Mouse (Mus musculus) ovary, postnatal 14 days (tissue): Measurements from ENCODE around the gene Ms4a10.

Source experiments
- DNase-seq: peaks from one replicate; pipeline ENCODE4 v3.0.0; 2022; ENCODE audit warnings: low spot score

Ms4a10 gene

DNA sequence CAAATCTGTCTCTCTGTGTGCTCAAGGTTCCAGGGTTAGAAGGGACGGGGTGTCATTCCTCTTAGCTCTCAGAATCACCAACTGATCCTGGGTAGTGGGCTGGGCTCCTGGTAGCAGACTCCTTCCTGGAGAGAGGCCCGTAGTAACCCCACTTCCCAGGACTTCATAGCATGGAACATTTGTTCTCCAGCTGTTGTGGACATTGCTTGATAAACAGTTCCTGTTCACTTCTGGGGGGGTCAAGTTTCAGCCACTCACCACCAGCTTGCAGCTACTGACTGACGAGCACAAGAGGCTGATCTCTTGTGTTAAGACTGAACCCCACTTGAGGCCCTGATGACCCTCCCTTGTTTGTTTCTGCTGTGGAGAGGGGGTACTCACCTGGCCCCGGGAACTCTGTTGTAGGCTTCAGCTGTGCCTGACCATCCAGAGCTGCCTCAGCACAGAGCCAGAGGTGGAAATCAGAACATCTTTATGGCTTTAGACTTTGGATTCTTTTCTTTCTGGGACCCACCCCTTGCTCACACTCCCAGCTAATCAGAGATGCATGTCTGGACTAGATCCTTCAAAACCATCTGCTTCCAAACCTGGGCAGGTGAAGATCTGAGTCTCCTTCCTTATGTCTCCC is at the start of gene Ms4a10:
TSS of gene Ms4a10 (minus strand) at position 433 of the 628 bp plus-strand sequence.
- DNase-seq = no peak

DNA sequence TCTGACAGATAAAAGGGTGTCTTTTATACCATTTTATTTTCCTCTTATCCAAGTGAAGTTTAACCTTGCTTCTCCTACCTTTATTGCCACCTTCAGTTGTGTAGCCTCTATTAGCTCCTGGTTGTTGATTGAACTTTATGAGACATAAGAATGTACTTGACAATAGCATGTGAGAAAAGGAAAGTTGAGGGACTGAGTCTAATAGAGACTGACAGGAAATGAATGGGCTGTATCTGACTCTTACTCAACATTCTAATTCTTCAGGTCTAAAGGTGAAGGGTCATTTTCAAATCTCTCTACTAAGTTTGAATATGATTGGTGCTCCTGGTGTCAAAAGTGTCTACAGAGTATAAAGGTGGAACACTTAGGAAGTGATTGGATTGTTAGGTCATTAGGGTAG is 47.9 kb upstream of the Ms4a10 start:
- no peak for DNase-seq

DNA sequence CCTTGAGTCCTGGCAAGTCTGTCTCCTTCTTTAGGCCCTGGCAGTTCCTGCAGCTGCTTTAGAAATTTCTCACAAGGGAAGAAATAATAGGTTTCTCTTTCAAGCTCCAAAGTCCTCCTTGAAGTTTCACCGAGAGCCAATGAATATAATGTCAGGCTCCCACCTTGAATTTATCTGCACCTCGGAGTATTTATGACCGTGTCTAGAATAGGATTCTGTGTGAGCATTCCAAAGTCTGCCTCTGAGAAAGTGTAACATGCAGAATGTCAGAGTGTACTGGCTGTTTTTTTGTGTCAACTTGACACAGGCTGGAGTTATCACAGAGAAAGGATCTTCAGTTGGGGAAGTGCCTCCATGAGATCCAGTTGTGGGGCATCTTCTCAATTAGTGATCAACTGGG is 43.4 kb upstream of the Ms4a10 start, which contains the start of gene Ms4a18:
TSS of gene Ms4a18 (minus strand) at position 141 of the 400 bp plus-strand sequence.
- DNase-seq = no peak

DNA sequence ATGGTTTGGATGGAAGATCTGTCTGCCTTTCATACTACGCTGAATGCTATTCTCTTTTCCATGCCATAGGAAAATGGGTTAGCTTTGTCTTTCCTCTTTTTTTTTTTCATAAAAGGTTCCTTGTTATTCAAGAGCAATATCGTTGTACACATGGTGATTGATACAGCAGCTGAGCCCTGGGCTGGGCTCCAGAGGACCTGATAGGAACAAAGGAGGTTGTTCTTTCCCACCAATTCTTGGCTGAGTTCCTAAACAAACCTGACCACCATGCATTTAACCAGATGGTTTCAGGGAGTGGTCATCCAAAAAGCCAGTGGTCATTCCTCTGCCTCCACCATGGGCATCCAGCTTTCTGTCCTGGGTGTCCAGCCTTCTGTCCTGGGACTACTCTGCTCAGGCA is 42.8 kb upstream of the Ms4a10 start:
- no peak for DNase-seq

DNA sequence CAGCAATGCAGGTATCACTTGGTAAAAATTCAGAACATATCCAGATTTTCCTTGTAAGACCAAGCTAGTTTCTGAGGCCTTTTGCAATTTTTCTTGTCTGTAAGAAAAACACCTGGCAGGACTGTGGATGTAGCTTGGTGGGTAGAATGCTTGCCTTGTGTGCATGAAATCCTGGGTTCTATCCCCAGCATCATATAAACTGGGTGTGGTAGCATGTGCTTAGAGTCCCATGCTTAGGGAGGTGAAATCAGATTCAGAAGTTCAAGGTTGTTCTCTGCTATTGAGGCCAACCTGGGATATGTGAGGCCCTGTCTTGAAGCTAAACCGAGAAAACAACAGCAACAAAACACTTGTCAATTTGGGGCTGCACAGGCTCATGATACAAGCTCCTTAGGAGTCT is 41.5 kb upstream of the Ms4a10 start:
- DNase-seq = no peak

DNA sequence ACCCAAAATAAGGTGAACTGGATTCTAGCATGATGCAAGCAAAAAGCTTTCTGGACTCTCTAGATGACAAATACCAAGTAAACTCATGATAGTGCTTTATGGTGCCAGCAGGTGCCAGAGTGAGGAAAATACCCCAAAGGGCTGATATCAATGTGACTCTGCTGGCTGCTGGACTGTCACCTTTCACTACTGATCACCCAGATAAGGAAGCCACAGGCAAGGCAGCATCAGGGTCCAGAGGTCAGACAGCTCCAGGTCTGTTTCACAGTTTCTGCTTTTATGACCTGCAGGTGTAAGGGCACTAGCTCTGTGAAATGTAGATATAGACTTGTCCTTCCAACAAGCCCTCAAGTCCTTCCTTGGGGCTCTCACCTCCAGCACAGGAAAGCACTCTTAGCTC is 41.0 kb upstream of the Ms4a10 start:
- DNase-seq = no peak

DNA sequence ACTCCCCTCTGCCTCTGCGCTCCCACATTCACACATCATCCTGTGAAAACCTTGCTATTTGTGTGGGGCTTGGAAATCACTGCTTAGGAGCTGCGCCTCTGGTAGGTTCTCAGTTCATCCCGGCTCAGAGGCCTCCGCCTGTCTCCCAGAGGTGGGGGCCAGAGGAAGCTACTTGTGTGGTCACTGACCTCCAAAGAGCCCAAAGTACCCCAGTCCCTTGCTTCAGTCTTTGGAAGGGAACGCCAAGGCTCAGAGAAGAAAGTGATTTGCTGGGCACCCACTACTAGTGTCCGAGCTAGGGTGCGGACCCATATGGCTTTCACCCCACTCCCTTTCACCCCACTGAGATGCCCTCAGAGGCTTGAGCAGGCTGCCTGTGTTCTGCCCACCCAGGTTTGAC is 18.7 kb upstream of the Ms4a10 start, which contains the start of gene Ms4a15:
TSS of gene Ms4a15 (minus strand) at position 101 of the 400 bp plus-strand sequence.
- no peak for DNase-seq

DNA sequence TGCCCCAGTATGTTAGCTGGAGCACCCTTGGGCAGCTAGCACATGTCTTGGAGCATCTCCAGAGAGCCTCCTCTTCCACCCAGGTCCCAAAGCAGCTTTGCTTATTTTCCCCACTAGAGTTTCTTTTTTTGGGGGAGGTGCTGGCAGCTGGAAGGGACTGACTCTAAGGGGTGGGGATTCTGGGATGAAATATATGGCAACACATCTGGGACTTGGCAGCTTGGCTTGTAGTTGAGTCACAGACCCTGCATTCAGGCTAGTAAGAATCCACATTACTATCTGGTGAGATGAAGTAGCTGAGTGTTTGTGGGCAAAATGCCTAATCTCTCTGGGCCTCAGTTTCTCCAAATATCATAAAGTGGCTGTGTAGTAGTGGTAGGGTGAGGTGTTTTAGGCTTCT is 17.4 kb upstream of the Ms4a10 start:
- DNase-seq = no peak

DNA sequence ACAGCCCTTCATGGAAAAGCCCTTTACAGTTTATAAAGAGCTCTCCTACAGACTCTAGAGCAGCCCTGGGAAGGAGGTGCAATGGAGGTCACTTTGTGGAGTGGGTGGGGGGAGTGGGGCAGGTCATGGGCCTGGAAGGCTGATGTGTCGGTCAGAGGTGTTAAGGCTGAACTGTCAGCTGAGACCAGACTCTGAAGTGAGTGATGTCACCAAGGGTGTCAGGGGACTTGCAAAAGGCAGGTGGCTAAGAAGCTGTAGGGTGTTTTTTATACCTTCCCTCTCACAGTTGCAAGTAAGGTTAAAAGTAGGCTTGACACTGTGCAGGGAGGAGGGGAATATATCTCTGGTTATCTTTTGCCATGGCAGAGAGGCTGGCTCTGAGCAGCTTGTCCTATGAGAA is 16.3 kb upstream of the Ms4a10 start:
- no peak for DNase-seq

DNA sequence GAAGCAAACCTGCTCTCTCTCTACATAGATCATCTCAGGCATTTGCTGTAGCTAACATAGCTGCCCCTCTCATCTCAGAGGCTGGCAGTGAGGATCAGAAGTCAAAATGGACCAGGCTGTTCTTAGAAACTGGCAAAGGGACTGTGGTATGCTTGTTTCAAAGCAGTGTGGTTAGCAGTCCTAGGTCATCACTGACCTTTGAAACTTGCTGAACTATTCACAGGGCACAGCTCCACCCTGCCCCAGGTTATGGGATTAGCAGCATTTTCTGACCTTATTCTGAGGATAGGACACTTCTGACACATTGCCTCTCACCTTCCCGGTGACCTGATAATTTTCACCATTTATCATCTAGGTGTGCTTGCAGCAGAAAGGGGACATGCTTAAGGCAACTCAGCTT is 14.1 kb upstream of the Ms4a10 start:
- DNase-seq = no peak

DNA sequence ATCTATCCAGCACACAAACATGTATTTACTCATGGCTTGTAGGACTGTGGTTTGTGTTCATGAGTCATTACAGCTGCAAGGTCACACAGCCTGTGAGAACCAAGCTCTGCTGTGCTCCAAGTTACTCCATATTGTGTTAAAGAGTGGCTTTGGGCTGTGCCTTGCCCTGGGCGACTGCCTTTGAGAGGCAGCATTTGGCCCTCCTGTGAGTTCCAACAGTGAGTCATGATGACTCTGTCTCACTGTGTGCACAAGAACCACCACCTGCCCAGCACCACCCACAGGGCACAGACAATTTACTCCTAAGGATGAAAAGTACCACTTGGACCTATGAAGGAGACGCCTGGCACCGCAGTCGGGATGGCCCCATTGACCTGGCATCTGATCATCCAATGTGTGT is 11.4 kb upstream of the Ms4a10 start:
- no peak for DNase-seq

DNA sequence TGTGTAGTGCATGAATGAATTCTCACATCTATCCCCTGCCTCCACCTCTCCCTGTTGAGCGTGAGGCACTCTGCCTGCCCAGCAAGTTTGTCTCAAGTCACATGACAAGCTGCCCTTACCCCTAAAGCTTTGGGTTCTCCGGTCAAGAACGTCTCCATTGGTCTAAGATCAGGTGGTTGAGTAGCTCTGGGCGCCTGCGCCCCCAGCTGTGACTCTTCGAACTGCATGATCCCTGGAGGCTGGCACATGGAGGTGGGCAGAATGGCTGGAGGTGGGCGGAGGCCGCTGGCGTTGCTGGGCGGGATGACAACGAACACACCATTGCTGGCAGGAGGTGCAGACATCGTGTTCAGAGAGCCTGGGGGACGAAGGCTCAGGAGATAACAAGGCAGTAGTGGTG is 10.1 kb upstream of the Ms4a10 start:
- no peak for DNase-seq

DNA sequence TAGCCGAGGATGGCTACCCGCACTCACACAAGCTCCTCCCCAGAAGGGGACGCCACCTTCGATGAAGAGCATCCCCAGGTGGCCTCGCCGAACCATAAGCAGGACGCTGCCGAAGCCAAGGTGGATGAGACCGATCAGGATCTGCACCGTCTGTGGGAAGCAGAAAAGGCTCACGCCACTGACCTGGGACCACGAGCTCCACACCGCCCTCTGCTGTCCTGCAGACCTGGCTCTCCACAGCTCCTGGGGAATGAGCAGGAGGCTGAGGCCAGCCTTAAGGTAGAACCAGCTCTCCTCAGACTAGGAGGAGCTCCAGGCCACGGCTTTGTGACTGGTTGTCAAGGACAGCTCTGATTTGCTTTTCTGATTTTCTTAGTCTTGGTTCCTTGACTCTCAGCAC is 8.7 kb upstream of the Ms4a10 start:
- DNase-seq = no peak

DNA sequence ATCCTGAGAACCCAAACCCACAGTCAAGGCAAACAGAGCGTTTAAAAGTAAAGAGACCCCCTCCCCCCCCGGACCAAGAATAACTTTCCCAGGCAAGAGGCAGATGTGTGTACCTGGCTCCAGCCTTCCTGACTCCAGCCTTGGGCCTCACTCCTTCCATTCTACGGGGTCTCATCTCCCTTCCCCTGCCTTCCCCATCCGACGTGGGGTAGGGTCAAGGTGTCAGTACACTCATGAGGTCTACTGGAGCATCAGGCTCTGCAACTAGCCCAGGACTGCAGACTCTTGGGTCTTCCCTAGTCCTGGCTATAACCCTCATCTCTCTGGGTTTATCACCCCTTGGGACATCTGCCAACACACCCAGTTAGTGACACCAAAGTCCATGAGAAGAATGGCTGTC is 5.7 kb upstream of the Ms4a10 start:
- DNase-seq = no peak

DNA sequence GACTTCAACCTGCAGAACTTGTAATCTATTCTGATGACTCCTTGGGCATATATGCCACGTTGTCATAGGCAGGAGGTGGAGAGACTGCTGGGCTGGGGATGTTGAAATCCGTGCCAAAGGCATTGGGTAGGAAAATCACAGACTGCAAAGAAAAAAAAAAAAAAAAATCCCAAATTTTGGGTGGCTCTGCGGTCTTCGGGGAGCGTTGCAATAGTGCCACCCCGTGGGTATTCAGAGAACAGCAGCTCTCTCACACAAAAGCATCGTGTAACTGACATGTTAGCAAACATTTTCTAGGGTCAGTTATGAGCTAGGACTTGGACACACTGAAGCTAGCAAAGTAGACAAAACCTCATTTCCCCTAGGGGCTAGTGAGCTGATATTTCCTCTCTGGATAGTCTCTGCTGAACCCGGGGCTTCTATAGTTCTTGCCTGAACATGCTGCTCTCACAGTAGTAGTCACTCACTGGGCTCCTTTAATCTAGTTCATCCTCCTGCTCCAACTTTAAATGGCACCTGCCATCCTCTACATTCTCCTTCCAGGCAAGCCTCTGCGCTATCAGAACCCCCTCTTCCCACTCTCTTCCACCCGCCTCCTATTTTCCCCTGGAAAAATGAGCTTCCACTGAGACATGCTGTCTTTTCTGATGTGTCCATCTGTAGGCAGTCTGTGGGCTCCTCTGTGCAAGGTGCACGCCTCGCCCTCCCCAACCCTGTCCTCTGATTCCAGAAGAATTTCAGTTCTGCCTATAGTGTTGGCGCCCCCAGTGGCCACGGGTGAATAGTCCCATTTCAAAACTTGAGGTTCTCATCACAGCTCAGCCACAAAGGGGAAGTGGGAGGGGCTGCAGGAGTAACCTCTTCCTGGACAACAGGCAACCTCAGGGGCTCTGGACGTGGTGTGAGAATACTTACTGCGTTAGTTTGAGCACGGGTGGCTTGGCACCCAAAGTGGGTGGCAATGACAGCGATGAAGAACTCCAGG is 5.0 kb upstream of the Ms4a10 start:
- peak; percentile 63 for DNase-seq

DNA sequence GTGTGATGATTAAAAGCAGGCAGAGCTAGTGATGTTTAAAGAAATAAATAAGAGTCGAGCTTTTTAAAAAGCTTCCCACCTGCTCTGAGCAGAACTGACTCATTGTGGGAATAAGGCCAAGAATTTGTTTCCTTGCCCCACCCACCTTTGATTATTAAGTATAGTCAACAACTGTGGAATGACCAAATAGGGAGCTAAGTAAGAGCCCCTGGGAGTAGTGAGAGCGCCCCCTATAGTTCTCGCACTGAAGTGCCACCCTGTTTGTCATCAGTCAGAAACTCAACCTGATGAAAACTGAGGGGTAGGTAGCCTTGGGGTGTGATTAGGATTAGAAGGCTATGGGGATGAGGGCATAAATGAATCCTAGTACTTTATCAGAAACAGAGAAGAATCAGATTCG is 1.8 kb upstream of the Ms4a10 start:
- DNase-seq = no peak

DNA sequence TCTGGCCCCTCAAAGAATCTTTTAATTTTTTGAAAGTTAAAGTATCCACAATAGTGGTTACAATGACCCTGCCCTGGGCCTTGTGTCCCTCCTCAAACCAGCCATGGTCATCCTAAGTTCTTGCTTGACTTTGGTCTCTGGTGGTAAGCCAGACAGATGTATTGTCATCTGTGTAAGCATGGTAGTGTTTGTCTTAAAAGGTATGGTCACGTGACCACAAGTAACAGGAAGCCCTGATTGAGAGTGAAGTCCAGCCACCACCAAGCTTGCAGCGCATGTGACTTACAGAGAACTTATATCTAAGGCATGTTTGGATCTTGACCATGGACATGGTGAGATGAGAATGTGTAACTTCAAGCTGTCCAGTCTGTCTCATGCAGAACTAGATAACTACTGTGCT is 717 bp upstream of the Ms4a10 start:
- no peak for DNase-seq

DNA sequence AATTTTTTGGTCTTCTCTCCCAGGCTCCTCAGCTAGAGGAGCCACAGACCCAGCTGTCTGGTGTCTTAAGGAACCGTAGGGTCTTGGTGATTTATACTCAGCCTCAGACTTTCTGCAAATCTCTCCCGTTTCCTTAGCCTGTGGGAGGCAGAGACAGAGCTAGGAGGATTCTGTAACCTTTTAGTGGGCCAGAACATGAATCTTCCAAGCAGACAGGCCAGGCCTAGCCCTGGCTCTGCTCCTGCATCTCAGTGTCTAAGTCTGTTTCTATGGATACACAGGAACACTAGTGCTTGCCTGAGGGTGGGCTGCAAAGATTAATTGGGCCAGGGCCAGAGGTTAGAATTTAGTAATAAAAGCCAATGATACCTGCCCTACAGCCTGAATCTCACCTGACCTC is 1.3 kb downstream of the Ms4a10 start:
- DNase-seq = no peak

DNA sequence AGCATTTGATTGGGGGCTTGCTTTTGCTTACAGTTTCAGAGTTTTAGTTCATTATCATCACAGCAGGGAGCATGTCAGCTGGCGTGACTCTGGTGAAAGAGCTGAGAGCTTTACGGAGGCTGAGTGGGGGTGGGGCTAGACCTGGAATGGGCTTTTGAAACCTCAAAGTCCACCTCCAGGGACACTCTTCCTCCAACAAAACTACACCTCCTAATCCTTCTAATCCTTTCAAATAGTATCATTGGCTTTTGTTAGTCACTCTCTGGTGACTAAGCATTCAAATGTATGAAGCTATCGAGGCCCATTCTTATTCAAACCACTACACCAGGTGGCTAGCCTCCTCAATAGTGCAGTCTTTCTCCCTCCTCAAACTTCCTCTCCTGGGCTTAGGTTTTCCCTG is 1.8 kb downstream of the Ms4a10 start:
- no peak for DNase-seq

DNA sequence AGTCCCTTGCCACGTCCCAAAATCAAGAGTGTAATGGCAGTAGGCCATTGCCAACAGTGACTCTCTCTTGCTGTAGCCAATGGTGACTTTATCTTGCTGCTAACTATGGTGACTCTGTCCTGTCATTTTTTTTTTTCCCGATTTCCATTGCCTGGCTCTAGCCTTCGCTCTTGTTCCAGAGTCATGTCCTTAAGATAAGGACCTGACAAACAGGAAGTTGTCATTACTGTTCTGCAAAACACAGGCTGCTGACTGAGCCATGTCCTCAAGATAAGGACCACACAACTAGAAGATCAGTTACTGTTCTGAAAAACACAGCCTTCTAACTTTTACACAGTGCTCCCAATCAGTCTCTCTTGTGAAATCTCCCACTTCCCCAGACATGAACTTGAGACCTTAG is 4.0 kb downstream of the Ms4a10 start:
- DNase-seq = no peak

DNA sequence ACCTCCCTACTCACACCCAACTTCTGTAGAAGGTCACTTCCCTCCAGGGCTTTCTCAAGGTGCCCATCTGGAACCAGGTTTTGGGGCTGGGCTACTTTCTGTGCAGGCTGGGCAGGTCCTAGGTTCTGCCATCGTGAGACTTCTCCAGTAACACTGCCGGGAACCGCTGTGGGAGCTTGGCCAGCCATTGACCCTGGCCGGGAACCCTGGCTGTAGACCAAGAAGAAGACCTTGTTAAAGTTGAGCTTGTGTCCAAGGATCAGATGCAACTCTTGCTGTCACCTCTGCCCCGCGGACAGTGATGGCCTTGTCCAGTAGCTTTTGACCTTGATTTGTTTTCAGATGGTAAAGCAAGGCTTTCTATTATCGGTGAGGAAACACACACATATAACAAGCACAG is 5.9 kb downstream of the Ms4a10 start:
- no peak for DNase-seq

DNA sequence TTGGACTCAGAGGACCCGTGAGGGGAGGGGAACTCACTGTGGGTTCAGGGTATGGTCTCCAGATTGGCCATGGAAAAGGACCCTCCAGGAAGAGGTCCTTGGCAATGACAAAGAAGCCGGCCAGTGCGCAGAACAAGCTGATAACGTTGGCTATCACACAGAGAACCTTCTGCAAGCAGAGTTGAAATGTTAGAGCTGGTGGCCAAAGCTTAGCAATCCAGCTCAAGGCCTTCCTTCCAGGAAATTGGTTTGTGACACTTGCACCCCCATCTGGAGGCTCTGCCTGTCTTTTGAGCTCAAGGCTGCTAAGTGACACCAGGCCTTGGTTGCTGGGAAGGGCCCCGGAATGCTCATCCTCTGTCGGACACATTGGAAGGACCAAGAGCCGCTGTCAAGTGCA is 8.7 kb downstream of the Ms4a10 start:
- DNase-seq = no peak

DNA sequence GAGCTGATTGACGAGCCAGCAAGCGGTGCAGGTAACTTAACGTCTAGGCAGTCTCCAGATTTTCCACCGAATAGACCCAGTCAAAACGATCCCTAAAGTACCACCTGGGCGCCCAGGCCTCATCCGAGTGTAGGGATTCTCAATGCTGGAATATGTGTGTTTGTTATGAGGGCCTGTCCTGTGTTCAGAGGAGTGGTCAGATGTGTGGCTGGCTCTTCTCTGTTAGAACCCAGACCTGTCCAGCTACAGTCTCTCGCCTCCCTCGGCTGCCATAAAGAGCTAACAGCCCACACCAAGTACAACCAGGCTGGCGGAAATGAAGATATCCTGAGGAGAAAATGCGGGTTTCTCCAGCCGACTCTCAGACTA is 14.5 kb downstream of the Ms4a10 start:
- DNase-seq = no peak
